Mouse (Mus musculus) embryonic facial prominence, embryonic 15.5 days (tissue): ENCODE results near the gene Hacd1. TPM values are rescaled to one million over a fixed set of nuclear protein-coding genes. Genes with fewer than 3 reads are reported as not detected.
A peak's percentile ranks its signal among the peaks of the same experiment; 100 is the strongest.
"Not testable (repeated sequence)": the region's sequence is repeated elsewhere in the genome, so short reads cannot be mapped to it uniquely, and the experiment has no call there.

Source experiments
- ATAC-seq: fragments of 200-750 bp; cut with Nextera tagmentation; 2 replicates; pipeline ENCODE4 v1.8.0; 2017; ENCODE audit warnings: low read depth, moderate TSS enrichment; ENCODE audit not compliant: insufficient number of reproducible peaks, low FRiP score, low TSS enrichment
- H3K27ac ChIP-seq: fragments of 300-500 bp; sonication (generic); replicated peaks from 2 replicates; pipeline ENCODE4 v1.5.1; 2015; ENCODE audit warnings: mild to moderate bottlenecking, inconsistent platforms
- H3K27me3 ChIP-seq: fragments of 300-500 bp; sonication (generic); 2 replicates; pipeline ENCODE4 v1.6.1; 2015; ENCODE audit warnings: inconsistent platforms
- H3K36me3 ChIP-seq: fragments of 300-500 bp; sonication (generic); 2 replicates; pipeline ENCODE4 v1.6.1; 2015; ENCODE audit warnings: mild to moderate bottlenecking, inconsistent platforms
- H3K4me1 ChIP-seq: fragments of 300-500 bp; sonication (generic); 2 replicates; pipeline ENCODE4 v1.6.1; 2015; ENCODE audit warnings: inconsistent platforms
- H3K4me2 ChIP-seq: fragments of 300-500 bp; sonication (generic); replicated peaks from 2 replicates; pipeline ENCODE4 v1.6.1; 2015; ENCODE audit warnings: mild to moderate bottlenecking, inconsistent platforms
- H3K4me3 ChIP-seq: fragments of 300-500 bp; sonication (generic); replicated peaks from 2 replicates; pipeline ENCODE4 v1.5.1; 2015; ENCODE audit warnings: mild to moderate bottlenecking, inconsistent platforms
- H3K9ac ChIP-seq: fragments of 300-500 bp; sonication (generic); 2 replicates; pipeline ENCODE4 v1.6.1; 2015; ENCODE audit warnings: inconsistent platforms
- H3K9me3 ChIP-seq: fragments of 300-500 bp; sonication (generic); replicated peaks from 2 replicates; pipeline ENCODE4 v1.6.1; 2016; ENCODE audit warnings: inconsistent platforms
- WGBS: fragments of 180-500 bp; shearing (Covaris S2); methylation state at CpG from one replicate; pipeline ENCODE4 v1.1.7; 2015; 5-methylcytosine and 5-hydroxymethylcytosine counted together
- polyA plus RNA-seq: library from polyadenylated mRNA; unstranded; fragments of >200 nt; fragmentation: Nextera tagmentation; extraction: Ambion mirVana; gene quantifications from 2 replicates; pipeline ENCODE4 v1.2.1, GENCODE M21; 2015

Hacd1 gene
- 71.5 and 76.8 TPM in 2 replicates for polyA plus RNA-seq

DNA sequence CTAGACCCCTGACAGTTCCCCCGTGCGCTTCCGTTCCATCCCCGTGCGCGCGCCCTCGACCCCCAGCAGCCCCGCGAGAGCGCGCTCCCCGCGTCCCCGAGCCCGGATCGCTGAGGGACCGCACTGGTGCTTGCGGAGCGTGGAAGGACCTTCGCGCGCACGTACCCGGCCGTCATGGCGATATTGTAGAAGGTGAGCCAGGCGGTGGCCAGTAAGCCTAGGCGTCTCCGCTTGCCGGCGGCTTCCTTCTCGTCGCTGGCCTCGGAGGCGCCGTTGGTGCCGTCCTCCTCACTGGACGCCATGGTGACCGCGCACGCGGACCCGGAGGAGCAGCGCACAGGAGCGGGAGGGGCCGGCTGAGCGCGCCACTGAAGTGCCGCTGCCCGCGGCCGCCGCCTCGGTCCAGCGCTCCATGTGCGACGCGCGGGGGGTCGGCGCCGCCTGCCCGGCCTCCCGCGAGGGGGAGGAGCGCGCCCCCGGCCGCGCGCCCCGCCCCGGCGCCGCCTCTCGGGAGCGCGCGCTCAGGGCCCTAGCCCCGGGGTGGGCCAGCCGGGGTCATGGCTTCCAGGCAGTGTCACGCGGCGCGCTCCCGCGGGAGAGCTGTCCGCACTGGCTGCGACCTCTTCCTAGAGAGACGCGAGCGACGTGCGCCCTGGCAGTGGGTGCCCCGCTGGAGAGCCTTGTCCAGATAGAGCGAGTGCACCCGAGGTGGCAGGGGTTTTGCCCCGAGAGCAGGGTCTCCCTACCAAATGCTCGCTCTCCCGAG, at the start of gene Hacd1:
TSS of gene Hacd1 (minus strand) at position 570 of the 766 bp plus-strand sequence.
- Histone ChIP-seq H3K4me1 (peaks cover 9% of the 10 kb centered on the region), H3K9ac (peak within 1 kb of the TSS; percentile 62), H3K27me3 (no peaks in the 10 kb centered on the region), H3K4me2 (peak within 1 kb of the TSS; percentile 83), H3K9me3 (no peaks in the 10 kb centered on the region), H3K27ac (peak within 1 kb of the TSS; percentile 83), H3K4me3 (peak within 1 kb of the TSS; percentile 81), H3K36me3 (no peaks in the 10 kb centered on the region)
- ATAC-seq = peak; percentile 87
- under 1% methylated on average over 100 of the region's 101 CpGs for WGBS

DNA sequence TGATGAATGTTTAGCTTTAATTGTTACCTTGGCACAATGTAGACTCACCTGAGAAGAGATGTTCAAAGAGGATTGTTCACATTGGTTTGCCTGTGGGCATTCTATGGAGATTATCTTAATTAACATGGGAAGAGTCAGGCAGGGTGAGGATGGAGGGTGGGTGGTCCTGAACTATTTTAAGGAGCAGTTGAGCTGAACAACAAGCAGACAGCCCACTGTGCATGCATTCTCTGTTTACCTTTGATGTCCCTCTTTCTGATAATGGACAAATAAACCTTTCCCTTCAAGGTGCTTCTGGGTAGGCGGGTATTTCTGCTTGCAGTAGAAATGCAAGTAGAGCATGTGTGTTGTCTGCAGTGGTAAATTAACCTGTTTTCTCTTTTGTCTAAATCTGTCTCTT, 48.0 kb upstream of the Hacd1 start:
- H3K9ac ChIP-seq = no peak overlapping the region
- no peaks in the 10 kb centered on the region for H3K27me3 ChIP-seq
- 88% methylated on average over 1 of the region's 1 CpGs for WGBS
- H3K9me3 ChIP-seq = no peaks in the 10 kb centered on the region
- H3K27ac ChIP-seq = no peak overlapping the region
- no peaks in the 10 kb centered on the region for H3K4me1 ChIP-seq
- no peak for ATAC-seq
- no peak overlapping the region for H3K4me2 ChIP-seq
- H3K36me3 ChIP-seq = peaks cover 6% of the 10 kb centered on the region; the same call in 1 of the 2 replicates
- no peak overlapping the region for H3K4me3 ChIP-seq

DNA sequence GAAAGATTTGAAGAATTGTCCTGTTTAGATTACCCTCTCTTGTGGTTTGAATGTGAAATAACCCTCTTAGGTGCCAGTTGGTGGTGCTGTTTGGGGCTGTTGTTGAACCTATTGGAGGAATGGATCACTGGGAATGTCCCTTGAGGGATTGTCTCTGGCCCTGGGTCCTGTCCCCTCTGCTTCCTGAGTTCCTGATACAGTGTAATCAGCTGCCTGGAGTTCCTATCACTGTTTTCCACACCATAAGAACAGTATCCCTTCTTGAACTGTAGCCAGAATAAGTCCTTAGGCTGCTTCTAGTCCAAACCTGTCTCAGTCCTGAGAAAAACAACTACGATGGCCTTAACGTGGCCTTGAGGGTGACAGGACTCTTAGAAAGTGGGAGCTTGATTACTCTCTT, 46.7 kb upstream of the Hacd1 start:
- 77% methylated on average over 2 of the region's 2 CpGs for WGBS
- Histone ChIP-seq H3K27ac (no peak overlapping the region), H3K4me2 (no peak overlapping the region), H3K4me3 (no peak overlapping the region), H3K9me3 (no peaks in the 10 kb centered on the region), H3K4me1 (no peaks in the 10 kb centered on the region), H3K9ac (no peak overlapping the region), H3K36me3 (peaks cover 6% of the 10 kb centered on the region; the same call in 1 of the 2 replicates), H3K27me3 (no peaks in the 10 kb centered on the region)
- ATAC-seq = no peak

DNA sequence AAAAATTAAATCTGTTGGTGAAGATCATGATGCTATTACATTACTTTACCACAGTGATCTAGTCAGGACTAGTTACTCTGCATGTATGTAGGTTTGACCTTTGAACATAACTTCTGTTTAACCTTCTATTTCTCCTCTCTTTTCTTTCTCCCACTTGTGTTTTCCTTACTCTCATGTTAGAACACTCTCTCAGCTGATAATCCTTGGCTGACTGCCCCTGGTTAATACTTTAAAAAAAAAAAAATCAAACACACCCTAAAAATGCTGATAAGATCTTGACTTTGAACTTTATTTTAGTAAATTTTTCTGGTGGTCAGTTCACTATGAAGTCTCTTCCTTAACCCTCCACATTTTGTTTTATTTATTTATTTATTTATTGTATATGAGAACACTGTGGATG, 44.6 kb upstream of the Hacd1 start:
- peaks cover 6% of the 10 kb centered on the region; the same call in 1 of the 2 replicates for H3K36me3 ChIP-seq
- H3K4me2 ChIP-seq = no peak overlapping the region
- no peak for ATAC-seq
- no peak overlapping the region for H3K4me3 ChIP-seq
- H3K27ac ChIP-seq = no peak overlapping the region
- no peaks in the 10 kb centered on the region for H3K4me1 ChIP-seq
- H3K9me3 ChIP-seq = no peaks in the 10 kb centered on the region
- no peaks in the 10 kb centered on the region for H3K27me3 ChIP-seq
- H3K9ac ChIP-seq = no peak overlapping the region

DNA sequence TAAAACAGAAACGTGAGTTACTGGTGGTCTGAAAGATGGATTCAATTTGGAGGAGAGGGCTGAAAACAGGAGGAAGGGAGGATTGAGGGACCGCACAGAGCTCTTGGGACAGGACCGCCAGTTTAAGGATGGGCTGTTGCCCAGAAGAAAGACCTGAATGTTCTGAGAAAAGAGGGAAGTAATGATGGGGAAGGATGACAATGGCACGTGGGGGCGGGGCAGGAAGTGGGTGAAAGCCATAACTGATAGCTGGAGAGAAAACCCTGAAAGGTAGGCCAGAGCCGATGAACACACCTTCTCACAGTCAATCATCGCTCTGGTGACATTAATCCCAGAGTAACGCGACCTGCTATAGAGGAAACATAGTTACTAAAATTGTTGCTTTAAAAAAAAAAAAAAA, 22.6 kb upstream of the Hacd1 start:
- H3K27ac ChIP-seq, ATAC-seq: not testable (repeated sequence)

DNA sequence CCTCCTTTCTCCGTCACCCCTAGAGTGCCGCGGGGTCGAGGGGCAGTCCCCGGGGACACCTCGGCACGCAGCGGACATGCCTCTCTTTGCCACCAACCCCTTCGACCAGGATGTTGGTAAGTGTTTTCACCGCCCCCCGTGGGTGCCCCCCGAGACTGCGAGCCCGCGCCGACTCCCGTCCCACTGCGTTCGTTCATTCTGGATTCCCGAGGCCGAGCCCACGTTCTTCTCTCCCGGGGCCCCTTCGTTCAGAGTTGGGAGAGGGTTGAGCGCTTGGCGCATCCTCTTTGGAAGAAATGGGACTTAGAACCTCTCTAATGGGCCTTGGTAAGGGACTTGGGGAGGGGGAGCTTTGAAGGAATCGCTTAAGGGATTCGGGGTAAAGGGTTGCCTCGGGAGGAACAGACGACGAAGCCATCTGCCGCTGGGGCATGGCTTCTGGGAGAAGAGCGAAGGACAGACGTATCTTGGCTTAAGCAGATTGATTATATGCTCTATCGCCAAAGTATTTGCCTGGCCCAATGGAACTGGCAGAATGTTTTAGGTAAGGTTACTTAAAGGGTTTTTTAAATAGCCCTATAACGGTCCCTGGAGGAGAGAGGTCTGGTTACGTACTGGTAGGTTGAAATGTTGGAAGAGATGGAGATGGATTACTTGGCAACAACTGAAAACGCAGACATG, 18.4 kb upstream of the Hacd1 start:
- Histone ChIP-seq H3K4me2 (peak overlapping the region; percentile 60), H3K9ac (peak overlapping the region; percentile 90), H3K4me3 (peak overlapping the region; percentile 88), H3K9me3 (no peaks in the 10 kb centered on the region), H3K27me3 (no peaks in the 10 kb centered on the region), H3K36me3 (no peaks in the 10 kb centered on the region), H3K27ac (peak overlapping the region; percentile 98), H3K4me1 (peaks cover 21% of the 10 kb centered on the region)
- 1% methylated on average over 38 of the region's 38 CpGs for WGBS
- peak; percentile 60; the same call in 1 of the 2 replicates for ATAC-seq

More for the DNA sequence above, 22.6 kb upstream of the Hacd1 start:
- H3K4me2 ChIP-seq, H3K36me3 ChIP-seq, H3K27me3 ChIP-seq, H3K4me3 ChIP-seq, H3K9ac ChIP-seq, H3K9me3 ChIP-seq: not testable (repeated sequence)
- 82% methylated on average over 9 of the region's 9 CpGs for WGBS
- peaks cover 16% of the 10 kb centered on the region for H3K4me1 ChIP-seq

DNA sequence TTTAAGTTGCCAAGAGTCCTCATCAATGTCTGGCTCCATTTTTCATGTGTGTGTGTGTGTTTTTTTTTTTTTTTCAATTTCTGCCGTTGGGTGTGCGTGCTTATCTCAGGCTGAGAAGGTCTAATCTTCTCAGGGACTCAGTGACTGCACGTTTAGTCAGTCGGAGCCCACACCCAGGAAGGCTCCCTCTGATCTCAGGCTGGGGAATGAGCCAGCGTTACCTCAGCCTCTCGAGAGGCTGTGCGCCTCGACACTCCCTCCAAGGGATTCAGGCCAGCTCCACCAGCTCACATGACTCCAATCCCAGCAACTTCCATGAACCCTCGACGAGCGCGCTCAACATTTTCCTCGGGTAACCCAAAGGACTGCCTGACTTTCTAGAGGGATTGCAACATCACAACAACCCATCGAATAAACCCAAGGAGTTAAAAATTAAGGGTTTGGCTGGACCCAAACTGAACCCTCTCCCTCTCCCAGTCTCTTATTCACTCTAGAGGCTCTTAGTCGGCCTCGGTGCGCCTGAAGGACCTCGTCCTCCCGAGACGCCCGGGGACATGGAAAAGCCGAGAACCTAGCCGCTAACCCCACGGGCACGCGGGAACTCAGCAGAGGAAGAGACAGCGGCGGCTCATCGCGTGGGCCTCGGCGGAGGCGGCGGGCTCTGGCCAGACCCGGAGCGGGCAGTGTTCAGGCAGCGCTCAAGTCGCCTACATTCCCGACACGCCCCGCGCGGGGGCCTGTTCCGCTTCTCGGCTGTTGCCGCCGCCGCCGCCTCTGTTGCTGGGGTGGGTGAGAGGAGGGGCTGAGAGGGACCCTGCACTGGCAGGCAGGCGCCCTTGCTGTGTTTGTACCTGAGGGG, 17.7 kb upstream of the Hacd1 start, which contains the start of gene Stam:
TSS of gene Stam (plus strand) at position 737 of the 859 bp plus-strand sequence.
- H3K4me2 ChIP-seq = peak within 1 kb of the TSS; percentile 60
- no peaks in the 10 kb centered on the region for H3K36me3 ChIP-seq
- H3K27ac ChIP-seq = peak within 1 kb of the TSS; percentile 98
- peak within 1 kb of the TSS; percentile 88 for H3K4me3 ChIP-seq
- peak within 1 kb of the TSS; percentile 90 for H3K9ac ChIP-seq
- no peaks in the 10 kb centered on the region for H3K27me3 ChIP-seq
- under 1% methylated on average over 41 of the region's 50 CpGs for WGBS
- H3K9me3 ChIP-seq = no peaks in the 10 kb centered on the region
- peaks cover 21% of the 10 kb centered on the region for H3K4me1 ChIP-seq
- ATAC-seq = peak; percentile 92

DNA sequence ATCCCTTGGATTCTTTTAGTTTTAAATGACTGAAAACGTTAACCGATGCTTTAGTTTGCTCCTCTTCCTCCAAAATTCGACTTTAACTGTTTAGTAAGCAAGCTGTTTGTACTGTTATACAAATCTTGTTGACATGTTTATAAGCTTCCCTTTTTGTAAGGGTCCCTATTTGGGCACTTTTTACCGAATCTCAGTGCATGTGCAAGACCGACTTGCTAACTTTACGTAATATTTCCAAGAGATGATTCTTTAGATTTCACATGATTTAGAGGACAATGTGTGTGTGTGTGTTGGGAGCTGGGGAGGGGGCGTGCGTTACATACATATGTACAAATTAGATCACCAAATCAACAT, 17.1 kb upstream of the Hacd1 start:
- Histone ChIP-seq H3K4me2 (peak overlapping the region; percentile 60), H3K4me1 (peaks cover 21% of the 10 kb centered on the region), H3K27ac (peak overlapping the region; percentile 98), H3K9ac (peak overlapping the region; percentile 90), H3K27me3 (no peaks in the 10 kb centered on the region), H3K36me3 (no peaks in the 10 kb centered on the region), H3K9me3 (no peaks in the 10 kb centered on the region), H3K4me3 (peak overlapping the region; percentile 88)
- ATAC-seq = no peak
- 12% methylated on average over 8 of the region's 8 CpGs for WGBS

DNA sequence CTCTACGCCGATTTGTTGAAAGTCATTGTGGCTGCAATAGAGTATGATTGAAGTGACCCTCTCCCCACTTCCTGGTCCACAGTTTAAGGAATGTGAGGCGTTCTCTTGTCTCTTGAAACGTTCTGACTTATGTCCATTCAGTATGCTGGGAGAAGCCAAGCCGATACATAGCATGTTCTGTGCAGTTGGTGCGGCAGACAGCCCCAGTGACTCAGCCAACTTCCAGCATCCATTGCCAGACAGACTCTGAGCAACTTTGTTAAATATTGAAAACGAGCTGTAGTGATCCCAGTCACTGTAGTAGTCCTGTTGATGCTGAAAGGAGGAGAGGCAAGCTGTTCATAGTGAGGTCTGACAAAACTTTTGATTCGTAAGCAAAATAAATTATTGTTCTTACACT, 14.5 kb upstream of the Hacd1 start:
- H3K4me1 ChIP-seq = peaks cover 14% of the 10 kb centered on the region
- H3K27me3 ChIP-seq = no peaks in the 10 kb centered on the region
- no peak overlapping the region for H3K27ac ChIP-seq
- no peak overlapping the region for H3K4me3 ChIP-seq
- H3K36me3 ChIP-seq = no peaks in the 10 kb centered on the region
- no peak overlapping the region for H3K9ac ChIP-seq
- no peaks in the 10 kb centered on the region for H3K9me3 ChIP-seq
- WGBS = 77% methylated on average over 8 of the region's 8 CpGs
- no peak for ATAC-seq
- no peak overlapping the region for H3K4me2 ChIP-seq

DNA sequence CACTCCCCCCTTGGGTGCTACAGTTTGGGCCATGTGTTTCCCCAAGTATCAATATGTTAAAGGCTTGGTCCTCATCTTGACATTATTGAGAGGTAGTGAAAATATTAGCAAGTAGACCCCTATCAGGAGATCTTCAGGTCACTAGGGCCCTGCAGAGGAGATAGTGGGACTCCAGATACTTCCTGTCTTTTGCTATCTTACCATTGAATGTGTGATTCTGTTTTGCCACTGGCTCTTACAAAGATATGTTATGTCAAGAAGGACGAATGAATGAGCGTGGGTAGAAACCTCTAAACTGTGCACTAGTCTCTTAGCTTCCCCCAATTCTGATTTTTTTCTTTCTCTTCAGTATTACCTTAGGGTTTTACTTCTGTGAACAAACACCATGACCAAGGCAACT, 13.1 kb upstream of the Hacd1 start:
- no peaks in the 10 kb centered on the region for H3K27me3 ChIP-seq
- H3K4me1 ChIP-seq = 0 out of 2 replicates have a peak, but pooled peaks cover 6% of the 10 kb centered on the region
- H3K4me3 ChIP-seq = no peak overlapping the region
- H3K4me2 ChIP-seq = no peak overlapping the region
- H3K9ac ChIP-seq = no peak overlapping the region
- H3K9me3 ChIP-seq = no peaks in the 10 kb centered on the region
- no peak for ATAC-seq
- H3K27ac ChIP-seq = no peak overlapping the region
- 77% methylated on average over 2 of the region's 2 CpGs for WGBS
- no peaks in the 10 kb centered on the region for H3K36me3 ChIP-seq
